Mouse (Mus musculus) intestine, postnatal 0 days (tissue): Measurements from ENCODE around the gene 1700013F07Rik. TPM values are rescaled to one million over a fixed set of nuclear protein-coding genes. Genes with fewer than 3 reads are reported as not detected.

Source experiments
- ATAC-seq: fragments of 200-750 bp; cut with Nextera tagmentation; 2 replicates; pipeline ENCODE4 v1.8.0; 2017; ENCODE audit warnings: mild to moderate bottlenecking, moderate TSS enrichment, moderate library complexity
- H3K27ac ChIP-seq: fragments of 300-500 bp; sonication (generic); 2 replicates; pipeline ENCODE4 v1.5.1; 2014; ENCODE audit warnings: mild to moderate bottlenecking, low read depth, low read length, moderate library complexity
- H3K27me3 ChIP-seq: fragments of 300-500 bp; sonication (generic); replicated peaks from 2 replicates; pipeline ENCODE4 v1.6.1; 2014; ENCODE audit warnings: low read length, mixed read lengths; ENCODE audit not compliant: control insufficient read depth, insufficient read depth
- H3K36me3 ChIP-seq: fragments of 300-500 bp; sonication (generic); 2 replicates; pipeline ENCODE4 v1.6.1; 2014; ENCODE audit warnings: mild to moderate bottlenecking, moderate library complexity; ENCODE audit not compliant: control insufficient read depth, insufficient read depth
- H3K4me1 ChIP-seq: fragments of 300-500 bp; sonication (generic); replicated peaks from 2 replicates; pipeline ENCODE4 v1.6.1; 2014; ENCODE audit warnings: antibody characterized with exemption, low read length, mixed read lengths; ENCODE audit not compliant: control insufficient read depth, insufficient read depth
- H3K4me2 ChIP-seq: fragments of 300-500 bp; sonication (generic); replicated peaks from 2 replicates; pipeline ENCODE4 v1.6.1; 2014; ENCODE audit warnings: low read depth, mild to moderate bottlenecking, moderate library complexity
- H3K4me3 ChIP-seq: fragments of 300-500 bp; sonication (generic); 2 replicates; pipeline ENCODE4 v1.5.1; 2014; ENCODE audit warnings: low read depth, low read length
- H3K9ac ChIP-seq: fragments of 300-500 bp; sonication (generic); 2 replicates; pipeline ENCODE4 v1.6.1; 2014; ENCODE audit warnings: mild to moderate bottlenecking, low read depth, low read length
- H3K9me3 ChIP-seq: fragments of 300-500 bp; sonication (generic); 2 replicates; pipeline ENCODE4 v1.6.1; 2016; ENCODE audit warnings: mixed run types; ENCODE audit not compliant: control insufficient read depth
- CTCF ChIP-seq: sonication (generic); IDR thresholded peaks from 2 replicates; pipeline ENCODE4 v1.5.1; 2016; ENCODE audit warnings: low read depth, mild to moderate bottlenecking, control low read depth, antibody characterized with exemption, moderate library complexity
- WGBS: fragments of 180-500 bp; shearing (Covaris S2); extraction: QIAGEN DNeasy Blood & Tissue Kit; methylation state at CpG from one replicate; pipeline ENCODE4 v1.1.7; 2014; 5-methylcytosine and 5-hydroxymethylcytosine counted together
- polyA plus RNA-seq: library from polyadenylated mRNA; unstranded; fragments of >200 nt; fragmentation: Nextera tagmentation; extraction: Ambion mirVana; gene quantifications from 2 replicates; pipeline ENCODE4 v1.2.1, GENCODE M21; 2015

The 1700013F07Rik gene
- polyA plus RNA-seq, 1 experiment from 2014 or later, result not detected

DNA sequence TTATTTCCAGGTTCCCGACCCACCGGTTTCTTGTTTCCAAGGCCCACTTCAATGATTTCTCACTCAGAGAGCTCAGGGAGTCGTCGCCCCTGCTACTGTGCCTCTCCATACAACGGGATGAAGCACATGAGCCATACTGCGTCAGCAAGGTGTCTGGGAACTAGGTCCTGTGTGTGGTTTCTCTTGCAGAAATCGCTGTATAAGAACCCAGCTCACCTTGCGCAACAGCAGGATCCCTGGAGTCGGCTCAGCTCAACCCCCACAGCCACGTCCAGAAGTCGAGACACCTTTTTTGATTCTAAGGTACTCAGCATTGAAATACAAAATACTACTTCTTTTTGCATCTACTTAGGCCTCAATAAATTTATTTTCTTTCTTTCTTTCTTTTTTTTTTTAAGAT, 8.3 kb downstream of the 1700013F07Rik start:
- Histone ChIP-seq H3K4me1 (no peaks in the 10 kb centered on the region), H3K27ac (no peak overlapping the region), H3K9ac (no peak overlapping the region), H3K36me3 (no peaks in the 10 kb centered on the region), H3K4me2 (no peak overlapping the region), H3K4me3 (no peak overlapping the region), H3K9me3 (no peaks in the 10 kb centered on the region), H3K27me3 (no peaks in the 10 kb centered on the region)
- no peak for ATAC-seq
- no peak for TF ChIP-seq CTCF
- 83% methylated on average over 11 of the region's 11 CpGs for WGBS

DNA sequence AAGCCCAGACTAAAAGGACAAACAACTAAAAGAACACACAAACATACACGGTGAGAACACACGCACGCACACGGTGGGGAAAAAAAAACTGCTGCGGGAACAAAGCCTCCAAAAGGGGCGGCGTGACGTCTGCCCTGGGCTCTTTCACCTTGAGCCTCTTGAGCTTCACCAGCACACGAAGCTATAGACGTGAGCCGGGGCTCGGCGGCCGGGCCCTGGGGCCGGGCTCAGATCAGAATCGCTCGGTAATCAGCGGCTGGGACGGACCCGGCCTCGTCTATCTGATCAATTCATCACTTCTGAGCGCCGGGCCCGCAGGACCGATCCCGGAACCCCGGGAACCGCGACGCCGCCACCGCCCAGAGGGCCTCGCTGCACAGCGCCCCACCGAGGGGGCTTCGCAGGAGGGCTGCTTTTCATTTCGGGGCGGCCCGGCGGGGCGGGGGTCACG, 20.2 kb downstream of the 1700013F07Rik start:
- Histone ChIP-seq H3K4me2 (peak overlapping the region; percentile 93), H3K4me1 (no peaks in the 10 kb centered on the region; the same call in 1 of the 2 replicates), H3K36me3 (peaks cover 21% of the 10 kb centered on the region), H3K4me3 (peak overlapping the region; percentile 87), H3K27ac (peak overlapping the region; percentile 83), H3K9ac (peak overlapping the region; percentile 91), H3K9me3 (no peaks in the 10 kb centered on the region), H3K27me3 (no peaks in the 10 kb centered on the region)
- TF ChIP-seq CTCF, result no peak
- peak; percentile 74 for ATAC-seq
- under 1% methylated on average over 42 of the region's 42 CpGs for WGBS

DNA sequence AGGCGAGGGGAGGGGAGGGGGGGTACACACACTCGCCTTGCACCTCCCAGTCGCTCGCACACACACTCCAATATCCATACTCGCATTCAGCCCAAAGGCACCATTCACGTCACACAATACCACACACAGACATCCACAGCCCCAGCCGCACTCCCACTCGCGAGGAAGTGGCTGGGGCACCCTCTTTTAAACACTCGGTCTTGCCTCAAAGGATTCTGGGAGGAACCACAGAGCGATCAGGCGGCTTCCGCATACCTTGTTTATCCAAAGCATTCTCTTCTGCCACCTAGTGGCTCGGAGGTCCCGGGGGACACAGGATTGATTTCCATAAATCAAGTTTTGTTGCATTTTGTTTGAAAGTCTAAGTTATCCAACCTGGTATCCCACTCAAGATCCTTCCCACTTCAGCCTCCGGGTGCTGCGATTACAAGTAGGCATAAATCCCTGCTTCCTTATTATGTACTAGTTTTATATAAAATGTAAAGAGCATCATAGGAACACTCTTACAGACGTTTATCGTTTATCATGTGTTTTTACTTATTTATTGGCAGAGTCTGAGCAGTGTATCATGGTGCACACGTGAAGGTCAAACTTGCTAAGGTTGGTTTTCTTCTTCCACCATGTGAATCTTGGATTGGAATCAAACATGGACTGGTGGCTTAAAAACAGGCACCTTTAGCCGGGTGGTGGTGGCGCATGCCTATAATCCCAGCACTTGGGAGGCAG, 20.8 kb downstream of the 1700013F07Rik start:
- Histone ChIP-seq H3K9ac (peak overlapping the region; percentile 91), H3K36me3 (peaks cover 27% of the 10 kb centered on the region), H3K27me3 (no peaks in the 10 kb centered on the region), H3K4me2 (peak overlapping the region; percentile 93), H3K4me1 (no peaks in the 10 kb centered on the region; the same call in 1 of the 2 replicates), H3K9me3 (no peaks in the 10 kb centered on the region), H3K4me3 (peak overlapping the region; percentile 87), H3K27ac (peak overlapping the region; percentile 83)
- ATAC-seq, result peak; percentile 95
- peak; percentile 95 for TF ChIP-seq CTCF
- 16% methylated on average over 22 of the region's 22 CpGs for WGBS

DNA sequence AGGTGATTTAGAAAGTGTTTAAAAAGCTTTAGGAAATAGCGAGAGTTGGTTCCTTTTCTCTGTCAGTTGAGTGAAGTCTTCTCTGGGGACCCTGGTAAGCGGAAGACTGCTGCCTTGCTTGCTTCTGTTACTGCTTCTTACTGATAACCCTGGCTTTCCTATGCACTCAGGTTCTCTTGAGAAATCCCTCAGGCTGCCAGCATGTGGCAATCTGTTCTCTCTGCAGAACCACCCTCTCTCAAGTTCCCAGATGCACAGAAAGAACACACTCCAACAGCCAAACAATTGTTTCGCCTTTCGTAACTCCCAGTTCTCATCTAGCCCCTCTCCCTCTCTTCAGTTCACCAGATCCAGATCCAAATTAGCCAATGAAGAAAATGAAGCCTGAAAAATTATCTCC, 23.9 kb downstream of the 1700013F07Rik start:
- no peak overlapping the region for H3K9ac ChIP-seq
- WGBS, result 95% methylated on average over 4 of the region's 4 CpGs

DNA sequence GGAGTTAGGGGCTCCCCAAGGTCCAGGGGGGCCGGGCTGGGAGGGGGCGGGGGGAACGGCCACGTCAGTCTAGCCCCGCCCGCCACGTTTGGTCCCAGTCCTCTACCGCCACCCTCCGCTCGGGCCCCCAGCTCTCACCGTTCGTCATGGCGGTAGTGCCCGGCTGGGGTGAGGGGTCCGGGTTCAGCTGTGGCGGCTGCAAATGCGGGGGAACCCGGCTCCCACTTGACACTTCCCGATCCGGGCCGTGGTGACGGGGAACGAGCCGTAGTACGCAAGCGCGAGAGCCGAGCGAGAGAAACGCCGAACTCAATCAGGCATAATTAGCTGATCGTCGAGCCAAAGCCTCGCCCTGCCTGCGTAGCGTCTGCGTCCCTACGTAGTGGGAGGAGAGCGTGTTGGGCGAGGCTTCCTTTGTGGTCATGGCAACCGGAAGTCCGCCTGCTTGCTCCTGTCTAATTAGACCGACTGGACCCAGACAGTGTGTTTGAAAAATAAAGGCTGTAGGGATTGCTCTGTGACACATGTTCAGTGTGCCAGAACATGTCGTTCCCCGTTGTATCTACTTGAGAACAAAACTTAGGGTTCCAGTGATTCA, 28.3 kb downstream of the 1700013F07Rik start, which contains the start of gene Tmem167b:
Gene Tmem167b, minus strand, starts transcription at position 334 of the 598 bp plus-strand sequence.
- ATAC-seq, result peak; percentile 97
- peak; percentile 50 for TF ChIP-seq CTCF
- H3K4me2 ChIP-seq, result peak within 1 kb of the TSS; percentile 77
- peak within 1 kb of the TSS; percentile 80 for H3K27ac ChIP-seq
- H3K4me1 ChIP-seq, result peaks cover 4% of the 10 kb centered on the region; the same call in 1 of the 2 replicates
- WGBS, result under 1% methylated on average over 45 of the region's 45 CpGs
- no peaks in the 10 kb centered on the region for H3K9me3 ChIP-seq
- H3K36me3 ChIP-seq, result peaks cover 30% of the 10 kb centered on the region
- peak within 1 kb of the TSS; percentile 75 for H3K9ac ChIP-seq
- peak within 1 kb of the TSS; percentile 85 for H3K4me3 ChIP-seq
- H3K27me3 ChIP-seq, result no peaks in the 10 kb centered on the region

More for the DNA sequence above, 23.9 kb downstream of the 1700013F07Rik start:
- Histone ChIP-seq H3K27me3 (no peaks in the 10 kb centered on the region), H3K36me3 (peaks cover 34% of the 10 kb centered on the region), H3K4me1 (peaks cover 4% of the 10 kb centered on the region; the same call in 1 of the 2 replicates), H3K27ac (no peak overlapping the region), H3K4me3 (no peak overlapping the region), H3K4me2 (no peak overlapping the region), H3K9me3 (no peaks in the 10 kb centered on the region)
- TF ChIP-seq CTCF, result no peak
- no peak for ATAC-seq

DNA sequence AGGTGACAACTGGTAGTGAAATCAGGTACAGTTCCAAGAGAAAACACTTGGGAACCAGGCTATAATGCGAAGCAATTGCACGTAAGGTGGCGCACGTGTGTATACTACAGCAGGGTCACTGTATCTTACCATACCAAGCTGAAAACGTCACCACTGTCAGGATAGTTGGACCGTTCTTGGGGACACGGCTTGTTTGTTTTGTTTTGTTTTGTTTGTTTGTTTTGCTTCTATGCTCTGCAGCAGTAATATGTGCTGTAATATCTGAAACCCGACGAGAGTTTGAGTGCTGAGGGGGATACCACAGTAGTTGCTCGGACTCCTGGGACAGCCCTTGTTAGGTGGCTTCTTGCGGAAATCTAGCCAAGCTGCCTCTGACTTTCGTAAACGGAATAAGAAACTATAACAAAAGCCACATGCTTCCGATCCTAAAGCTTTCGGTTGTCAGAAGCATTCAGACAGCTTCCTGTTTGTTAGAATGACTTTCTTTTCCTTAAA, 28.9 kb downstream of the 1700013F07Rik start:
- Histone ChIP-seq H3K4me1 (peaks cover 4% of the 10 kb centered on the region; the same call in 1 of the 2 replicates), H3K9ac (peak overlapping the region; percentile 45), H3K27me3 (no peaks in the 10 kb centered on the region), H3K4me2 (peak overlapping the region; percentile 77), H3K4me3 (peak overlapping the region; percentile 85), H3K9me3 (no peaks in the 10 kb centered on the region), H3K36me3 (peaks cover 26% of the 10 kb centered on the region), H3K27ac (peak overlapping the region; percentile 80)
- peak; percentile 78 for ATAC-seq
- peak; percentile 62 for TF ChIP-seq CTCF
- 3% methylated on average over 15 of the region's 15 CpGs for WGBS
